Mouse (Mus musculus) CD4-positive, CD25-positive, alpha-beta regulatory T cell, adult 4 months (primary cell): ENCODE results near the gene Abhd5. TPM values are rescaled to one million over a fixed set of nuclear protein-coding genes. Genes with fewer than 3 reads are reported as not detected.
A peak's percentile ranks its signal among the peaks of the same experiment; 100 is the strongest.

Experiments used
- ATAC-seq: one replicate; pipeline ENCODE4 v1.8.0; 2017
- polyA plus RNA-seq, 2 experiments: library from polyadenylated mRNA; unstranded; fragments of 100-300 nt; shearing (Covaris generic); gene quantifications; one replicate each; pipeline ENCODE4 v1.2.1; 2017

Gene Abhd5
- polyA plus RNA-seq, 2 experiments from 2014 or later, result 15.8 to 17.5 TPM

- ATAC-seq, result no peak
Observed at GRCm38 (mm10) chr9:122347882-122348281, 3.5 kb upstream of the Abhd5 start.

DNA sequence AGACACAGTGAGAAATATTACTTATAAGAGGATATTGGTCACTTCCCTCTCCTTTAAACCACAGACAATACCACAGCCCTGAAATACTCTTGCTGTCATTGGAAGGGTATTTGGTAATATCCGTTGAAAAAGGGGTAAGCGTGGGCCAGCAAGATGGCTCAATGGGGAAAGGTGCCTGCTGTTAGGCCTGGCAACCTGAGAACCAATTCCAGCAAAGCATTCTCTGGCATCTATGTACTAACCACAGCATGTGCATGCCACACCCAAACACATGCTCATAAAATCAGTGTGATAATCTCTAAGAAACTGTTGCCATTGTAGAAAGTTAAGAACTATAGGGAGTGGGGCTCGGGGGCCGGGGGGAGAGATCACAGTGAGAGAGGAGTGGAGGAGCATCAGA is 2.1 kb upstream of the Abhd5 start:
- ATAC-seq, result no peak

GRCm38 (mm10) chr9:122350396-122351130 is 845 bp upstream of the Abhd5 start:
- ATAC-seq, result no peak

DNA sequence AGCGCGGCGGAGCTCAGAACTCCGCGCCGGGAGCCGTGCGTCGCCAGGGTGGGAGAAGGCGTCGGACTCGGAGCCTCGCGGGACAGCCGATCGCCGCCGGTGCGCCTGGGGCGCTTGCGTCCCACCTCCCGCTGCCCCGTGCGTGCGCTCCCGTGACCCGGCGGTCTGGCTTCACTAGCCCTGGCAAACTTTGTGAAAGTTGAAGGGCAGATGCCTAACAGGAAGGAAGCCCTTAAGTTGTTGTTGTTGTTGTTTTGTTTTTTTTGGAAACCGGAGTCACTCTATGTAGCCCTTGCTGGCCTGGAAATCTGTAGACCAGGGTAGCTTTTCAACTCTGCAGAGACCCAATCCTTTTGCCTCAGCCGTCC is 601 bp downstream of the Abhd5 start:
- ATAC-seq, result peak; percentile 12

DNA sequence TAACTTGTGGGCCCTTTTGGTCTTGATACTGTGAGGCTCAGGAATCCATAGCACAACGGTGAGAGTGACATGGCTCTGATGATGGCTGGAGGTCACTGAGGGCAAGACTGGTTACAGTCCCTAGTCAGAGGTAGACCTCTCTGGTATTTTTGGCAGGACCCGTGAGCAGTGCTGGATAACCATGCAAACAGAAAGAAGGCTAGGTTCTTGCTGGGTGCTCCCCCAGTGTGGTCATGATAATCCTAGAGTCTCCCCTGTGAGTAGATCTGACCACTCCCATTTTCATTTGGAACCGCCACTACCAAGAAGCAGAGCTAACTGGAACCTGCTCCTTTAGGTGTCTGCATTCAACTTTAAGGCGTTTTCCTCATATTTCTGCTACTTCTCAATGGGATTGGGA is 1.5 kb downstream of the Abhd5 start:
- ATAC-seq, result no peak

GRCm38 (mm10) chr9:122354240-122354639 is 2.8 kb downstream of the Abhd5 start:
- no peak for ATAC-seq

DNA sequence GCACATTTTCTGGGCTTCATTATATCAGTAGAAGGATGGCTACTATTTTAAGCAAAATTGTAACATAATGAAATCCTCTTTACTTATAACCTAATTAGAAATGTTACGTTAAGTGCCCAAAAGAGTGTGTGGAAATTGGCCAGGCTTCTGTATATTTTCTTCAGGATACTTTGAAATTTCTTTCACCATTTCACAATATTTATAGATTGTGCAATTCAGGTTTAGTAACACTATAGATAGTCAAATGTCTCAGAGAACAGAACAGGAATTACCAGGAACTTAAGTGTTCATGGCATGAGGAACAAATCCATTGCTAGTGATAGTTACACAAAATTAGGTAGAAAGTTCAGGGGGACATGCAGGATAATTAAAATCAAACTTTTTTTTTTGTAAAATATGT is 5.7 kb downstream of the Abhd5 start:
- no peak for ATAC-seq

DNA sequence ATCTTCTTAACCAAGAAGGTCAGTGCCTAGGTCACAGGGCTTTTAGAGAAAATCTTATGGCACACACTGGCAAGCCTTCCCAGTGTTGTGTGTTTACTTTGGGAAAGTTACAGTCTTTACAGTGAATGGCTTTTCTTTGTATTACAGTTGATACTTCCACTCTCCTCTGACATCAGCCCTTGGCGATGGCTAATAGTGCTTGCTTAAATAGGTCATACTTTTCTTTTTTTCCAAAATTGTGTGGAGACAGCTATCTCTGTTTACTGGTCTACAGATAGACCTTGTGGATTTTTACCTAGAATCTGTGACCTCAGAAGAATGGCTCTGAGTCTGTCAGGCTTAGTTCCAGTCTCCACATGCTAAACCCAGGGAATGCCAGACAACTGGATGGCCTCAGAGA is 6.2 kb downstream of the Abhd5 start:
- no peak for ATAC-seq

DNA sequence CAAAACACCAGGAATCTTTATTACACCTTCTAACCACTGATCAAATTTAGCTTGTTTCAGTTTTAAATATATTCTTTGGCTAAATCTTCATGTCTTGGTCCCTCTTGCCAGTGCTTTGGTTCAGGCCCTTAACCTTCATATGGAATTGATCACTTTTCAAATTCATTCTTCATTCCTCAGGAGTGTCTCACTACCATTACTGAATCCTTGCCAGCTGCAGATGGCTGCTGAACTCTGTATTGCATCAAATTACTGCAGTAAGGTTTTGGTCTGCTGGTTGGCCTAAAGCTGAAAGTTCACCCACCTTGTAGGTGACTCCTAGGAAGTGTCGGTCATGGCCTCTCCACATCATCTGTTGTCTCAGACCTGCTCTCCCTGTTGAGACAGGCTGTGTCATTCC is 12.8 kb downstream of the Abhd5 start:
- no peak for ATAC-seq

DNA sequence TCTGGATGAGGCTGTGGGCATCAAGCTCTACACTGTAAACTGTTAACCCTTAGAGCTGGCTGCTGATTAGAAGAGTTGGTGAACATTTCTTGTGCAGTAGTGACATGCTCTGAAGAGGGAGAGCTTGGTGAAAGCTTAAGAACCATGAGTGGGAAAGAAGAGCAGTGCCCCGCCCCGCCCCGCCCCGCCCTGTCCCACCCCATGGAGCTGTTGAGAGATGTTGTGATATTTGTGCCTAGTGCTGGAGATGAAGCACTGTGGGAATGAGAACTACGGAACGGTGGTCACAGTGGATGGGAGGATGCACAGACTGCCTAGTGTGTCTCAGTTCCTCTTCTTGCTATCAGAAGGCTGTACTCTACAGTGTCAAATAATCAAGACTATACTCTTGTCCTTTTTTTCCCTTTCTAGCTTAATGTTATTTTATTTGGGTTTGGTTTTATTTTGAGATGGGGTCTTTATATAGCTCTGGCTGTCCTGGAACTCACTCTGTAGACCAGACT is 18.9 kb downstream of the Abhd5 start:
- ATAC-seq, result no peak

DNA sequence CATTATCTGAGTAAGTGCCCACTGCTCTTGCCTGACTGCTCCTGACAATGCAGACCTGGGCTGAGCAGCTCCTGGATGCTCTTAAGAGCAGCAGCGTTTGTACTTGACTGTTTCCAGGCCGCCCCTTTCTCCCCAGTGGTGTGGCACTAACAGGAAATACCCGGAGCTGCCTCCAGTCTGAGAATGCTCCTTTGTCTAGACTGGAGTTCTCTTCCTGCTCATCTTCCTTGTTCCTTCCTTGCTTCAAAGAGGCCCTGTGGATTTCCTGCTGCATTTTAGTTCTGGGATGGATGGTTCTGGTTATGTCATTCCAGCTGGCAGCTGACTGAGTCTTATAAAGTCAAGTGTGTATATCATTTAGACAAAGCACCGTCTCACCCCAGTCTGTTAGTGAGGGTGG is 21.1 kb downstream of the Abhd5 start:
- ATAC-seq, result no peak

- ATAC-seq, result no peak
Observed at GRCm38 (mm10) chr9:122372991-122373390, 21.6 kb downstream of the Abhd5 start.

DNA sequence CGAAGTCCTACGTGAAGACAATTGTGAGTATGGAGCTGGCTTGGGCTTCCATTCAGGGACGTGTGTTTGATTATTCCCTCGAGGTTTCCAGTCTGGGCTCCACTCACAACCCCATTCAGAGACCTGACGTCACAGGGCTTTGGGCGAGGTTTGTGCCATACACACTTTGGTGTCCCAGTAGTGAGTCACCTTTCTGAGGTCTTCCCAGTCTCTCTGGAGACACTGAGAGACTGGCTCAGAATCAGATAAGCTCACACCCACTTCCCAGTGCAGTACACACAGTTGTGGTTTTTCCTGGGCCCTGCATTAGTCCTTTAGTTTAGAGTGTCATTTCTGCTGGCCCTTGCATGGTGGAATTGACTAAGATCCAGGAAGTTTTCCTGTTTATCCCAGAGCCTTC is 27.6 kb downstream of the Abhd5 start:
- ATAC-seq, result no peak

DNA sequence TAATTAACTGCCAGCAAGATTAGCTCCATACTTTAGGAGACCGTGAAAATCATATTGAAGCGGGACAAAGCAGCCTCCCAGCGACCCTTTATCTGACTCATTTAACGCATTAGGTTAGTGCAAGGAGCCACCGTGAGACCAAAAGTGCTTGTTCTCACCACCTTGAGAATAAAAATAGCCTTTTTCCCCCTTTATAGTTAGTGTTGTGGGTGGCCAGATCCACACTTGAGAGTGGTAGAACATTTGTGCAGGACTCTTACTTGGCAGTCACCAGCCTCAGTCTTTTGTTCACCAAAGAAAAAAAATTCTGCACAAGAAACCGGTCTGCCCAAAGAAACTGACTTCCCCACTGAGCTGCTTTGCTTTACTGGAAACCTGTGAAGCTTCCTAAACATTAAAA is 29.6 kb downstream of the Abhd5 start:
- no peak for ATAC-seq

- ATAC-seq, result no peak
Observed at GRCm38 (mm10) chr9:122382006-122382405, 30.6 kb downstream of the Abhd5 start.

DNA sequence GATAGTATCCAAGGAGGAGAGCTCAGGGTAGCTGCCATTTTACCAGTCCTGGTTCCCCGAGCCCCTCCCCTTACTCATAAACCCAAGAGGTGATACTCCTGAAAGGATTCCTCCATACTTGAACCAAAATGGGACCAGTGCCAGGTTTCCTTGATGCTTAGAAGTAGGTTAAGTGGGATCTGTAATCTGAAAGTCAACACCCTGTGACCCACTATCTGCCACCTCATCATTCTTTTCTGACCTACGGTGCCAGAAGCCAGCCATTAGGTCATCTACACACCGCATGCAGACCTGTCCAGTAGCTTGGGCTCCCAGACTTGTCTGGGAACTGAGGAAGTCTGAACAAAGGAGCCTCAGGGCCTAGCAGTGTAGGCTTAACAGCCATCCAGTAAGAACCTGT is 34.6 kb downstream of the Abhd5 start:
- no peak for ATAC-seq

DNA sequence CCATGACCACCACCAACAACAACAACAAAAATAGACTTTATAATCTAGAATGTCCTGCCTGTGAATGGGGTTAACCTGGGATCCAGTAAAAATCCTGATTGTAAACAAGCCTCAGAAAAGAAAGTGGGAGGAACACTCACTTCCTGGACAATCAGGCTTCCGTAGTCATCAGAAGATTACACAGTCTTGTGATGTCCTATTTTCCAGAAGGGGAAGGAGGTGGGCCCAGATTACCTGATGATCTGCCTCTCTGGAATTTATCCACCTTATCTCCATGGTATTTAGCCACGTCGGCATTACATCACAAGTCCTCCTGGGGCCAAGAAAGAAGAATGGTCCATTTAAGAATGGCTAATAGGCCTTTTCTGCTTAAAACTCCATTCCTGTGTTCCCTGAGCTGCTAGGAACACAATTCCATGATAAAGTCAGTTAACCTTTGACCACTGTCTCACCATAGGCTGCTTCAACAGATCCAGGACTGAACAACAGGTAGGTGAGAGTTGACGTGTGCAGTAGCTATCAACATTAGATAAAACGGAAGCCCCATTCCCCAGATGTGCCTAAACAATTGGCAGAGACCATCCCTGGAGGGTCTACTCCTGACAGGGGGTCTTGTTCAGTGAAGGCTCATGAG is 38.0 kb downstream of the Abhd5 start:
- ATAC-seq, result no peak

- no peak for ATAC-seq
Observed at GRCm38 (mm10) chr9:122395816-122396215, 44.4 kb downstream of the Abhd5 start.

DNA sequence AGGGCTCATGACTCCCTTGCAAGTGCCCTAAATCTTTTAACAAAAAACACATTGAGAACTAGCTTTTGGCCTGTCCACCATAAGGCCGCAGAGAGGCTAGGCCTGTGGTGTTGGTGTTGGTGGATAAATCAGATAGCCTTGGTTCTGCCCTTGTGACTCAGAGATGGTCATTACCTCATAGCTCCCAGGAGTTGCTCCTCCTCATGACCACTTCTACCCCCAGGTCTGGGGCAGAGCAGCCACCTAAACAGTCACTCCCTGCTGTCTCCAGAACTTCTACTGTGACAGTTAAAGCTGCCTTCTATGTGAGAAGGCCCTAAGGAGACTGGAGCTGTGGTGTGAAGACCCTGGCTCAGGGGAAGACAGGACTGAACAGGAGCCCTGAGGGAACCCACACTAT is 45.7 kb downstream of the Abhd5 start:
- no peak for ATAC-seq

DNA sequence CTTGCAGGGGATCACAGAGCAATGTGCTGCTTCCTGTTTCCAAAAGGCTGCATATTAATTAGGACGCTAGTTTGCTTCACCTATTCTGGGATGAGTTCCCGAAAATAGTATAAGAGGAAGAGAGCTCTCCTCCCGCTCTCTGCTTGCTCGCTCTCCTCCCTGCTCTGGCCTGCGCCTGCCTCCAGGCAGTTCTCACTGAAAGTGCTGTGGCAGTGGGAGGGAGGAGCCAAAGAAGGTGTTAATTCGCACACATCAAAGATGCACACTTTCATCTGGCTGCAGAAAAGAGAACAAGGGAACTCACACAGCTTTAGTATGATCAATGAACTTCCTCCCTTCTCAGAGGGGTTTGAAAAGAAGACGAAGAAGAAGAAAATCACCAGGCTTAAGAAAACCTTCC is 47.3 kb downstream of the Abhd5 start:
- no peak for ATAC-seq

DNA sequence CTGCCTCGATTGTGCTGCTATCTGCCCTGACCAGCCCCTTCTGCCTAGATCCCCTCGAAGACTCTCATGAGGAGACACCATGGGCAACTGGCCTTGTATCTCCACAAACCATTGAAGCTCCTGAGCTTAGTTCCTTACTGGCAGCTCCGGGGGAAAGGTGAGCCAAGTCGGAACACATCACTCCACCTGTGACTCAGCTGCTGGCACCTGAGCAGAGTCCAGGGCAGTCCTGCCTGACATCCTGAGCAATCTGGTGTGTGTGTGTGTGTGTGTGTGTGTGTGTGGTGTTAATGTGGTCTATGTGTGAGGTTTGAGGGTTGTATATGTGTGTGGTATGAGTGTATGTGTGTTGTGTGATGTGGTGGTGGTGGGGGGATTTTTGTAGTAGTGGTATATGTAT is 49.8 kb downstream of the Abhd5 start:
- ATAC-seq, result no peak

- no peak for ATAC-seq
Observed at GRCm38 (mm10) chr9:122410437-122411175, 59.2 kb downstream of the Abhd5 start.

- ATAC-seq, result no peak
Observed at GRCm38 (mm10) chr9:122414648-122415047, 63.2 kb downstream of the Abhd5 start.
